Mouse (Mus musculus) forebrain, embryonic 14.5 days (tissue): ENCODE measurements around the gene Smco3. TPM values are rescaled to one million over a fixed set of nuclear protein-coding genes. Genes with fewer than 3 reads are reported as not detected.
"Not testable (repeated sequence)": the region's sequence is repeated elsewhere in the genome, so short reads cannot be mapped to it uniquely, and the experiment has no call there.

Experiments used
- ATAC-seq: fragments of 200-750 bp; cut with Nextera tagmentation; 2 replicates; pipeline ENCODE4 v1.8.0; 2017; ENCODE audit warnings: mild to moderate bottlenecking, moderate library complexity
- DNase-seq: peaks from one replicate; pipeline ENCODE4 v3.0.0-alpha.2; 2015; ENCODE audit warnings: low spot score
- H3K27ac ChIP-seq: fragments of 300-500 bp; sonication (generic); 2 replicates; pipeline ENCODE4 v1.5.1; 2014; ENCODE audit warnings: low read depth, mild to moderate bottlenecking, control low read depth, low read length, moderate library complexity
- H3K27me3 ChIP-seq: fragments of 300-500 bp; sonication (generic); replicated peaks from 2 replicates; pipeline ENCODE4 v1.6.1; 2014; ENCODE audit warnings: low read length, control low read depth, mixed read lengths; ENCODE audit not compliant: control insufficient read depth, insufficient read depth
- H3K36me3 ChIP-seq: fragments of 300-500 bp; sonication (generic); 2 replicates; pipeline ENCODE4 v1.6.1; 2014; ENCODE audit warnings: low read length, control low read depth; ENCODE audit not compliant: control insufficient read depth, insufficient read depth
- H3K4me1 ChIP-seq: fragments of 300-500 bp; sonication (generic); 2 replicates; pipeline ENCODE4 v1.6.1; 2014; ENCODE audit warnings: antibody characterized with exemption, low read length, control low read depth; ENCODE audit not compliant: control insufficient read depth, insufficient read depth
- H3K4me2 ChIP-seq: fragments of 300-500 bp; sonication (generic); 2 replicates; pipeline ENCODE4 v1.6.1; 2014; ENCODE audit warnings: mild to moderate bottlenecking, control low read depth, low read length
- H3K4me3 ChIP-seq: fragments of 300-500 bp; sonication (generic); 2 replicates; pipeline ENCODE4 v1.5.1; 2014; ENCODE audit warnings: low read depth, low read length, control low read depth
- H3K9ac ChIP-seq: fragments of 300-500 bp; sonication (generic); 2 replicates; pipeline ENCODE4 v1.6.1; 2014; ENCODE audit warnings: mild to moderate bottlenecking, low read length, control low read depth, moderate library complexity
- H3K9me3 ChIP-seq: fragments of 300-500 bp; sonication (generic); replicated peaks from 2 replicates; pipeline ENCODE4 v1.6.1; 2016; ENCODE audit warnings: low read length, control low read depth, mixed read lengths; ENCODE audit not compliant: control insufficient read depth
- WGBS: fragments of 180-500 bp; shearing (Covaris S2); extraction: QIAGEN DNeasy Blood & Tissue Kit; methylation state at CpG from one replicate; pipeline ENCODE4 v1.1.7; 2014; 5-methylcytosine and 5-hydroxymethylcytosine counted together
- polyA plus RNA-seq: library from polyadenylated mRNA; unstranded; fragments of >200 nt; fragmentation: Nextera tagmentation; extraction: Ambion mirVana; gene quantifications from 2 replicates; pipeline ENCODE4 v1.2.1, GENCODE M21; 2014

The Smco3 gene
- 1.1 and 1.5 TPM in 2 replicates for polyA plus RNA-seq

GRCm38 (mm10) chr6:136835352-136835751 is at the start of gene Smco3:
TSS of gene Smco3 (minus strand) at chr6:136835452.
- 65% methylated on average over 4 of the region's 4 CpGs for WGBS

GRCm38 (mm10) chr6:136884766-136885165 is 49.5 kb upstream of the Smco3 start:
- H3K9me3 ChIP-seq, H3K4me2 ChIP-seq, H3K36me3 ChIP-seq, H3K4me3 ChIP-seq, ATAC-seq, H3K4me1 ChIP-seq, H3K27ac ChIP-seq, DNase-seq, H3K27me3 ChIP-seq, H3K9ac ChIP-seq: not testable (repeated sequence)
- 50% methylated on average over 1 of the region's 1 CpGs for WGBS

More at GRCm38 (mm10) chr6:136835352-136835751, at the start of gene Smco3:
- Histone ChIP-seq H3K4me1 (no peaks in the 10 kb centered on the region), H3K4me2 (no peak within 1 kb of the TSS), H3K9ac (no peak within 1 kb of the TSS), H3K4me3 (no peak within 1 kb of the TSS), H3K27ac (no peak within 1 kb of the TSS), H3K36me3 (no peaks in the 10 kb centered on the region), H3K27me3 (no peaks in the 10 kb centered on the region), H3K9me3 (no peaks in the 10 kb centered on the region)
- ATAC-seq (no peak), DNase-seq (no peak)

GRCm38 (mm10) chr6:136883961-136884360 is 48.7 kb upstream of the Smco3 start:
- Histone ChIP-seq H3K4me3 (no peak overlapping the region), H3K27ac (no peak overlapping the region), H3K9ac (no peak overlapping the region), H3K36me3 (no peaks in the 10 kb centered on the region), H3K27me3 (no peaks in the 10 kb centered on the region), H3K4me2 (no peak overlapping the region), H3K9me3 (no peaks in the 10 kb centered on the region), H3K4me1 (no peaks in the 10 kb centered on the region)
- DNase-seq (no peak), ATAC-seq (no peak)
- 91% methylated on average over 6 of the region's 6 CpGs for WGBS

GRCm38 (mm10) chr6:136883431-136883915 is 48.2 kb upstream of the Smco3 start:
- H3K4me3 ChIP-seq = no peak overlapping the region
- DNase-seq (no peak), ATAC-seq (no peak)
- H3K4me1 ChIP-seq = no peaks in the 10 kb centered on the region
- no peak overlapping the region for H3K27ac ChIP-seq
- H3K9ac ChIP-seq = no peak overlapping the region
- H3K9me3 ChIP-seq = no peaks in the 10 kb centered on the region
- H3K27me3 ChIP-seq = no peaks in the 10 kb centered on the region
- 87% methylated on average over 3 of the region's 3 CpGs for WGBS
- H3K36me3 ChIP-seq = no peaks in the 10 kb centered on the region
- H3K4me2 ChIP-seq = no peak overlapping the region

- Histone ChIP-seq H3K36me3 (no peaks in the 10 kb centered on the region), H3K27me3 (no peaks in the 10 kb centered on the region), H3K27ac (no peak overlapping the region), H3K4me1 (no peaks in the 10 kb centered on the region), H3K4me2 (no peak overlapping the region), H3K4me3 (no peak overlapping the region), H3K9ac (no peak overlapping the region), H3K9me3 (no peaks in the 10 kb centered on the region)
- no peak for ATAC-seq
- 84% methylated on average over 8 of the region's 8 CpGs for WGBS
- DNase-seq = no peak
Observed at GRCm38 (mm10) chr6:136881678-136882077, 46.4 kb upstream of the Smco3 start.

GRCm38 (mm10) chr6:136875670-136876069 is 40.4 kb upstream of the Smco3 start, which contains the start of gene Mgp:
TSS of gene Mgp (minus strand) at chr6:136875823.
- no peaks in the 10 kb centered on the region for H3K9me3 ChIP-seq
- H3K4me2 ChIP-seq = no peak within 1 kb of the TSS
- WGBS = 65% methylated on average over 9 of the region's 9 CpGs
- H3K36me3 ChIP-seq = no peaks in the 10 kb centered on the region
- H3K27ac ChIP-seq = no peak within 1 kb of the TSS
- H3K4me1 ChIP-seq = peaks cover 7% of the 10 kb centered on the region; the same call in 1 of the 2 replicates
- DNase-seq (no peak), ATAC-seq (no peak)
- no peak within 1 kb of the TSS for H3K4me3 ChIP-seq
- H3K9ac ChIP-seq = no peak within 1 kb of the TSS
- H3K27me3 ChIP-seq = no peaks in the 10 kb centered on the region

GRCm38 (mm10) chr6:136874599-136874998 is 39.3 kb upstream of the Smco3 start:
- Histone ChIP-seq H3K4me2 (no peak overlapping the region), H3K36me3 (no peaks in the 10 kb centered on the region), H3K27ac (no peak overlapping the region), H3K4me3 (no peak overlapping the region), H3K27me3 (no peaks in the 10 kb centered on the region), H3K9ac (no peak overlapping the region), H3K4me1 (peaks cover 7% of the 10 kb centered on the region; the same call in 1 of the 2 replicates), H3K9me3 (no peaks in the 10 kb centered on the region)
- ATAC-seq (peak; percentile 48; the same call in 1 of the 2 replicates), DNase-seq (peak; percentile 71)
- WGBS = 18% methylated on average over 8 of the region's 8 CpGs

- 0 out of 2 replicates have a peak, but pooled peaks cover under 1% of the 10 kb centered on the region for H3K4me1 ChIP-seq
- 82% methylated on average over 5 of the region's 5 CpGs for WGBS
Observed at GRCm38 (mm10) chr6:136868921-136869320, 33.7 kb upstream of the Smco3 start.

GRCm38 (mm10) chr6:136866150-136866549 is 30.9 kb upstream of the Smco3 start:
- H3K36me3 ChIP-seq = no peaks in the 10 kb centered on the region
- H3K4me2 ChIP-seq = no peak overlapping the region
- ATAC-seq (no peak), DNase-seq (no peak)
- H3K4me3 ChIP-seq = no peak overlapping the region
- H3K27me3 ChIP-seq = no peaks in the 10 kb centered on the region
- H3K9me3 ChIP-seq = no peaks in the 10 kb centered on the region
- no peak overlapping the region for H3K27ac ChIP-seq
- no peak overlapping the region for H3K9ac ChIP-seq
- H3K4me1 ChIP-seq = no peaks in the 10 kb centered on the region
- 86% methylated on average over 4 of the region's 4 CpGs for WGBS

More at GRCm38 (mm10) chr6:136868921-136869320, 33.7 kb upstream of the Smco3 start:
- Histone ChIP-seq H3K27me3 (no peaks in the 10 kb centered on the region), H3K27ac (no peak overlapping the region), H3K36me3 (no peaks in the 10 kb centered on the region), H3K4me3 (no peak overlapping the region), H3K9me3 (no peaks in the 10 kb centered on the region), H3K9ac (no peak overlapping the region), H3K4me2 (no peak overlapping the region)
- ATAC-seq (no peak), DNase-seq (no peak)
